Mouse (Mus musculus) lung, embryonic 15.5 days (tissue): Measurements from ENCODE around the gene Arpp21. TPM values are rescaled to one million over a fixed set of nuclear protein-coding genes. Genes with fewer than 3 reads are reported as not detected.
A peak's percentile ranks its signal among the peaks of the same experiment; 100 is the strongest.
"Not testable (repeated sequence)": the region's sequence is repeated elsewhere in the genome, so short reads cannot be mapped to it uniquely, and the experiment has no call there.

Experiments used
- ATAC-seq: fragments of 200-750 bp; cut with Nextera tagmentation; 2 replicates; pipeline ENCODE4 v1.8.0; 2017; ENCODE audit warnings: moderate number of reproducible peaks, borderline replicate concordance; ENCODE audit not compliant: low FRiP score, low TSS enrichment; ENCODE audit errors: extremely low read depth
- H3K27ac ChIP-seq: fragments of 300-500 bp; sonication (generic); 2 replicates; pipeline ENCODE4 v1.5.1; 2015; ENCODE audit warnings: moderate library complexity, mild to moderate bottlenecking, inconsistent platforms
- H3K27me3 ChIP-seq: fragments of 300-500 bp; sonication (generic); 2 replicates; pipeline ENCODE4 v1.6.1; 2015; ENCODE audit warnings: inconsistent platforms
- H3K36me3 ChIP-seq: fragments of 300-500 bp; sonication (generic); 2 replicates; pipeline ENCODE4 v1.6.1; 2015; ENCODE audit warnings: inconsistent platforms
- H3K4me1 ChIP-seq: fragments of 300-500 bp; sonication (generic); 2 replicates; pipeline ENCODE4 v1.6.1; 2015; ENCODE audit warnings: inconsistent platforms
- H3K4me2 ChIP-seq: fragments of 300-500 bp; sonication (generic); 2 replicates; pipeline ENCODE4 v1.6.1; 2015; ENCODE audit warnings: inconsistent platforms, mild to moderate bottlenecking, moderate library complexity
- H3K4me3 ChIP-seq: fragments of 300-500 bp; sonication (generic); 2 replicates; pipeline ENCODE4 v1.5.1; 2015; ENCODE audit warnings: mild to moderate bottlenecking, inconsistent platforms
- H3K9ac ChIP-seq: fragments of 300-500 bp; sonication (generic); 2 replicates; pipeline ENCODE4 v1.6.1; 2015; ENCODE audit warnings: inconsistent platforms
- H3K9me3 ChIP-seq: fragments of 300-500 bp; sonication (generic); 2 replicates; pipeline ENCODE4 v1.6.1; 2016; ENCODE audit warnings: inconsistent platforms
- WGBS: fragments of 180-500 bp; shearing (Covaris S2); methylation state at CpG from one replicate; pipeline ENCODE4 v1.1.7; 2015; 5-methylcytosine and 5-hydroxymethylcytosine counted together
- microRNA-seq: library from miRNA; unstranded; fragments of <30 nt; microRNA quantifications from one replicate; pipeline ENCODE4, GENCODE M21; 2016
- polyA plus RNA-seq: library from polyadenylated mRNA; unstranded; fragments of >200 nt; fragmentation: Nextera tagmentation; extraction: Ambion mirVana; gene quantifications from 2 replicates; pipeline ENCODE4 v1.2.1, GENCODE M21; 2015

Gene Arpp21
- polyA plus RNA-seq, 1 experiment from 2014 or later = 5.8 TPM

GRCm38 (mm10) chr9:112037732-112038131 lies 198.0 kb downstream of the Arpp21 start:
- Histone ChIP-seq H3K9me3 (no peaks in the 10 kb centered on the region), H3K4me2 (no peak overlapping the region), H3K4me3 (no peak overlapping the region), H3K9ac (no peak overlapping the region), H3K27ac (no peak overlapping the region), H3K27me3 (no peaks in the 10 kb centered on the region), H3K4me1 (no peaks in the 10 kb centered on the region), H3K36me3 (no peaks in the 10 kb centered on the region)
- ATAC-seq = no peak
- WGBS = 34% methylated on average over 9 of the region's 9 CpGs

- H3K4me1 ChIP-seq, H3K27ac ChIP-seq, H3K4me3 ChIP-seq, H3K9ac ChIP-seq, H3K36me3 ChIP-seq, H3K27me3 ChIP-seq, H3K4me2 ChIP-seq, H3K9me3 ChIP-seq, ATAC-seq: not testable (repeated sequence)
- WGBS = 30% methylated on average over 3 of the region's 10 CpGs
Observed at GRCm38 (mm10) chr9:112033840-112034239, 201.9 kb downstream of the Arpp21 start.

GRCm38 (mm10) chr9:112032169-112032568 lies 203.6 kb downstream of the Arpp21 start:
- Histone ChIP-seq H3K4me2 (no peak overlapping the region), H3K9me3 (no peaks in the 10 kb centered on the region), H3K27ac (no peak overlapping the region), H3K4me1 (0 out of 2 replicates have a peak, but pooled peaks cover 6% of the 10 kb centered on the region), H3K9ac (no peak overlapping the region), H3K27me3 (no peaks in the 10 kb centered on the region), H3K36me3 (no peaks in the 10 kb centered on the region), H3K4me3 (no peak overlapping the region)
- no peak for ATAC-seq
- 80% methylated on average over 7 of the region's 7 CpGs for WGBS

- no peaks in the 10 kb centered on the region for H3K9me3 ChIP-seq
- no peak overlapping the region for H3K4me2 ChIP-seq
- no peak for ATAC-seq
- no peak overlapping the region for H3K9ac ChIP-seq
- H3K36me3 ChIP-seq = no peaks in the 10 kb centered on the region
- no peak overlapping the region for H3K27ac ChIP-seq
- H3K4me1 ChIP-seq = no peaks in the 10 kb centered on the region
- WGBS = 70% methylated on average over 8 of the region's 8 CpGs
- no peaks in the 10 kb centered on the region for H3K27me3 ChIP-seq
- H3K4me3 ChIP-seq = no peak overlapping the region
Observed at GRCm38 (mm10) chr9:112023562-112024015, 212.1 kb downstream of the Arpp21 start.

GRCm38 (mm10) chr9:112023111-112023510 lies 212.6 kb downstream of the Arpp21 start:
- H3K27me3 ChIP-seq = no peaks in the 10 kb centered on the region
- ATAC-seq = no peak
- no peak overlapping the region for H3K9ac ChIP-seq
- H3K4me2 ChIP-seq = no peak overlapping the region
- no peaks in the 10 kb centered on the region for H3K4me1 ChIP-seq
- no peak overlapping the region for H3K27ac ChIP-seq
- H3K36me3 ChIP-seq = no peaks in the 10 kb centered on the region
- WGBS = 72% methylated on average over 5 of the region's 5 CpGs
- no peaks in the 10 kb centered on the region for H3K9me3 ChIP-seq
- H3K4me3 ChIP-seq = no peak overlapping the region

Small RNAs within 50 kb of the gene (microRNA-seq; reads per million reads assigned to microRNA genes)
- 12.0 reads per million, percentile 31 among the genes with 10 or more reads in this experiment for gene Mir128-2
